Mouse (Mus musculus) skeletal muscle tissue, adult 2 months (tissue): ENCODE results near the gene Wfdc11.
"Not testable (repeated sequence)": the region's sequence is repeated elsewhere in the genome, so short reads cannot be mapped to it uniquely, and the experiment has no call there.

ENCODE experiments used
- DNase-seq: peaks from one replicate; pipeline ENCODE4 v3.0.0-alpha.2; 2012; ENCODE audit warnings: low read depth, low spot score

Gene Wfdc11

GRCm38 (mm10) chr2:164641129-164641528, 32.8 kb downstream of the Wfdc11 start:
- no peak for DNase-seq

- no peak for DNase-seq
Measured at GRCm38 (mm10) chr2:164638696-164639095, 35.2 kb downstream of the Wfdc11 start, which contains the start of gene Wfdc16. Gene Wfdc16 (minus strand): TSS chr2:164638796.

DNA sequence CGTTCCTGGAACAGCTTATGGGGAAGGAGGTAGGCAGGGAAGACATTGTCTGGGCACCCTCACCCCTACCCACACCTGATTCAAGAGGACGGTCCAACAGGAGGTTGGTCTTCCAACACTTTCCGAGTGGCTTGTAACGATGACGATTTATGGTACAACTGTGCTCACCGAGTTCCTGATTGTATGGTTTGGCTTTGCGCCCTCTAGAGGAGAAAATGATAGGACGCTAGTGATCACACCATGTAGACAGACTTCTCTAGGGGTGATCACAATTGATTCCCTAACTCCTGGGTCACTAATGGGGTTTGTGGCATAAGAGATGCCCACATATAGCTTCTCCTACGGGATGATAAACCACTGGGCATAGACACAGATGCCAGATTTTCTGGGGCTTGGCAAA, 38.6 kb downstream of the Wfdc11 start:
- no peak for DNase-seq

- DNase-seq, result no peak
Measured at GRCm38 (mm10) chr2:164621775-164622174, 52.1 kb downstream of the Wfdc11 start.

DNA sequence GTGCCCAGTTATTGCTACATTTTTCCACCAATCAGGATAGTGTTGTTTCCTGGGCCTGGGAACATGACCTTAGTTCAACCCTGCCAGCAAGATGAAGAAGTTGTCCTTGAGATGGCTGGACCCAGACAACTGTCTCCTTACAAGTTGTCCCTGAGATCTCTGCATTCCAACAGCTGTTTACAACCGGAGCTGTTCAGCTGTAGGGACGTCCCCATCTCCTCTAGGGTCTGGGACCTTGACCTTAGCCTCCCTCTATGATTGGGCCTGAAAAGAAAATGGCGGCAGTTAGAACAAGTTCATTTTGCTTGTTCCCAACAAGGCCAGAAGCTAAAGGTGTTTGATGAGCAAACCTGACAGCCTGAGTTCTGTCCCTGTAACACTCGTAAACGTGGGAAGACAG, 54.8 kb downstream of the Wfdc11 start:
- no peak for DNase-seq

- DNase-seq, result no peak
Measured at GRCm38 (mm10) chr2:164615386-164615785, 58.5 kb downstream of the Wfdc11 start.

- not testable (repeated sequence) for DNase-seq
Measured at GRCm38 (mm10) chr2:164613471-164613870, 60.4 kb downstream of the Wfdc11 start, which contains the start of the genes Wfdc6b and Wfdc8. Gene Wfdc6b (plus strand): TSS chr2:164613522. Gene Wfdc8 (minus strand): TSS chr2:164613626.
